Mouse (Mus musculus) embryonic facial prominence, embryonic 13.5 days (tissue): ENCODE measurements at regions not wholly inside any gene's neighbourhood (a gene's known extent, or its start where the extent isn't known, plus 50 kb on each side); places are given as distances from the start of the nearest gene placed in this dataset.

Source experiments
- ATAC-seq: fragments of 200-750 bp; cut with Nextera tagmentation; 2 replicates; pipeline ENCODE4 v1.8.0; 2017; ENCODE audit warnings: low read depth; ENCODE audit not compliant: insufficient number of reproducible peaks, insufficient read depth, low FRiP score, low TSS enrichment
- H3K27ac ChIP-seq: fragments of 300-500 bp; sonication (generic); 2 replicates; pipeline ENCODE4 v1.5.1; 2015; ENCODE audit warnings: moderate library complexity, mild to moderate bottlenecking, inconsistent platforms
- H3K27me3 ChIP-seq: fragments of 300-500 bp; sonication (generic); 2 replicates; pipeline ENCODE4 v1.6.1; 2015; ENCODE audit warnings: mild to moderate bottlenecking, inconsistent platforms
- H3K36me3 ChIP-seq: fragments of 300-500 bp; sonication (generic); 2 replicates; pipeline ENCODE4 v1.6.1; 2015; ENCODE audit warnings: mild to moderate bottlenecking, inconsistent platforms
- H3K4me1 ChIP-seq: fragments of 300-500 bp; sonication (generic); 2 replicates; pipeline ENCODE4 v1.6.1; 2015; ENCODE audit warnings: inconsistent platforms
- H3K4me2 ChIP-seq: fragments of 300-500 bp; sonication (generic); 2 replicates; pipeline ENCODE4 v1.6.1; 2015; ENCODE audit warnings: moderate library complexity, mild to moderate bottlenecking, inconsistent platforms
- H3K4me3 ChIP-seq: fragments of 300-500 bp; sonication (generic); 2 replicates; pipeline ENCODE4 v1.5.1; 2015; ENCODE audit warnings: mild to moderate bottlenecking, inconsistent platforms
- H3K9ac ChIP-seq: fragments of 300-500 bp; sonication (generic); 2 replicates; pipeline ENCODE4 v1.6.1; 2015; ENCODE audit warnings: mild to moderate bottlenecking, inconsistent platforms
- H3K9me3 ChIP-seq: fragments of 300-500 bp; sonication (generic); 2 replicates; pipeline ENCODE4 v1.6.1; 2016; ENCODE audit warnings: inconsistent platforms
- WGBS: fragments of 180-500 bp; shearing (Covaris S2); methylation state at CpG from one replicate; pipeline ENCODE4 v1.1.7; 2015; ENCODE audit warnings: mixed read lengths; 5-methylcytosine and 5-hydroxymethylcytosine counted together

- peaks cover 9% of the 10 kb centered on the region for H3K4me1 ChIP-seq
- no peak overlapping the region for H3K4me3 ChIP-seq
- no peaks in the 10 kb centered on the region for H3K9me3 ChIP-seq
- no peaks in the 10 kb centered on the region for H3K36me3 ChIP-seq
- H3K9ac ChIP-seq, result no peak overlapping the region
- no peak overlapping the region for H3K4me2 ChIP-seq
- WGBS, result 57% methylated on average over 5 of the region's 5 CpGs
- no peaks in the 10 kb centered on the region for H3K27me3 ChIP-seq
- no peak overlapping the region for H3K27ac ChIP-seq
- ATAC-seq, result no peak
Observed at GRCm38 (mm10) chr13:99729145-99729544, 171.7 kb downstream of the Cartpt start.

- 67% methylated on average over 7 of the region's 7 CpGs for WGBS
- Histone ChIP-seq H3K4me2 (no peak overlapping the region), H3K4me3 (no peak overlapping the region), H3K27me3 (no peaks in the 10 kb centered on the region), H3K27ac (no peak overlapping the region), H3K36me3 (no peaks in the 10 kb centered on the region), H3K4me1 (peaks cover 13% of the 10 kb centered on the region), H3K9ac (no peak overlapping the region), H3K9me3 (no peaks in the 10 kb centered on the region)
- ATAC-seq, result no peak
Observed at GRCm38 (mm10) chr13:99724245-99724644, 176.6 kb downstream of the Cartpt start.

- Histone ChIP-seq H3K9me3 (no peaks in the 10 kb centered on the region), H3K4me3 (no peak overlapping the region), H3K9ac (no peak overlapping the region), H3K36me3 (no peaks in the 10 kb centered on the region), H3K4me2 (no peak overlapping the region), H3K27me3 (no peaks in the 10 kb centered on the region), H3K4me1 (peaks cover 5% of the 10 kb centered on the region), H3K27ac (no peak overlapping the region)
- no peak for ATAC-seq
- 41% methylated on average over 5 of the region's 5 CpGs for WGBS
Observed at GRCm38 (mm10) chr13:99723237-99723981, 177.5 kb downstream of the Cartpt start.

- Histone ChIP-seq H3K4me2 (no peak overlapping the region), H3K36me3 (no peaks in the 10 kb centered on the region), H3K9ac (no peak overlapping the region), H3K4me1 (peaks cover 5% of the 10 kb centered on the region; the same call in 1 of the 2 replicates), H3K9me3 (no peaks in the 10 kb centered on the region), H3K27ac (no peak overlapping the region), H3K27me3 (no peaks in the 10 kb centered on the region), H3K4me3 (no peak overlapping the region)
- no peak for ATAC-seq
- 80% methylated on average over 3 of the region's 3 CpGs for WGBS
Observed at GRCm38 (mm10) chr13:99720566-99720965, 180.3 kb downstream of the Cartpt start.

GRCm38 (mm10) chr13:99696559-99696890, 180.2 kb upstream of the Map1b start:
- WGBS, result 45% methylated on average over 3 of the region's 3 CpGs
- Histone ChIP-seq H3K9ac (no peak overlapping the region), H3K4me3 (no peak overlapping the region), H3K4me1 (no peaks in the 10 kb centered on the region), H3K9me3 (no peaks in the 10 kb centered on the region), H3K36me3 (no peaks in the 10 kb centered on the region), H3K27ac (no peak overlapping the region), H3K27me3 (no peaks in the 10 kb centered on the region), H3K4me2 (no peak overlapping the region)
- no peak for ATAC-seq

GRCm38 (mm10) chr13:99695874-99696558, 179.7 kb upstream of the Map1b start:
- no peak overlapping the region for H3K4me3 ChIP-seq
- H3K9ac ChIP-seq, result no peak overlapping the region
- no peak overlapping the region for H3K27ac ChIP-seq
- 48% methylated on average over 7 of the region's 7 CpGs for WGBS
- ATAC-seq, result no peak
- no peaks in the 10 kb centered on the region for H3K27me3 ChIP-seq
- no peaks in the 10 kb centered on the region for H3K36me3 ChIP-seq
- no peak overlapping the region for H3K4me2 ChIP-seq
- no peaks in the 10 kb centered on the region for H3K4me1 ChIP-seq
- no peaks in the 10 kb centered on the region for H3K9me3 ChIP-seq

- no peak overlapping the region for H3K27ac ChIP-seq
- H3K9ac ChIP-seq, result no peak overlapping the region
- no peaks in the 10 kb centered on the region for H3K36me3 ChIP-seq
- no peaks in the 10 kb centered on the region for H3K27me3 ChIP-seq
- no peak overlapping the region for H3K4me2 ChIP-seq
- no peaks in the 10 kb centered on the region for H3K4me1 ChIP-seq
- 74% methylated on average over 3 of the region's 3 CpGs for WGBS
- ATAC-seq, result no peak
- H3K9me3 ChIP-seq, result peaks cover 7% of the 10 kb centered on the region; the same call in 1 of the 2 replicates
- H3K4me3 ChIP-seq, result no peak overlapping the region
Observed at GRCm38 (mm10) chr13:99679934-99680333, 163.6 kb upstream of the Map1b start.

- no peaks in the 10 kb centered on the region for H3K36me3 ChIP-seq
- H3K27ac ChIP-seq, result no peak overlapping the region
- H3K27me3 ChIP-seq, result no peaks in the 10 kb centered on the region
- no peak for ATAC-seq
- no peak overlapping the region for H3K4me3 ChIP-seq
- H3K9me3 ChIP-seq, result peaks cover 7% of the 10 kb centered on the region; the same call in 1 of the 2 replicates
- H3K4me1 ChIP-seq, result no peaks in the 10 kb centered on the region
- H3K4me2 ChIP-seq, result no peak overlapping the region
- no peak overlapping the region for H3K9ac ChIP-seq
- WGBS, result 54% methylated on average over 2 of the region's 2 CpGs
Observed at GRCm38 (mm10) chr13:99679430-99679829, 163.1 kb upstream of the Map1b start.

GRCm38 (mm10) chr13:99676393-99676792, 160.1 kb upstream of the Map1b start:
- no peaks in the 10 kb centered on the region for H3K36me3 ChIP-seq
- H3K27me3 ChIP-seq, result no peaks in the 10 kb centered on the region
- no peak overlapping the region for H3K9ac ChIP-seq
- no peak overlapping the region for H3K4me3 ChIP-seq
- no peak overlapping the region for H3K27ac ChIP-seq
- 3% methylated on average over 1 of the region's 1 CpGs for WGBS
- H3K9me3 ChIP-seq, result peaks cover 7% of the 10 kb centered on the region; the same call in 1 of the 2 replicates
- ATAC-seq, result no peak
- H3K4me1 ChIP-seq, result 0 out of 2 replicates have a peak, but pooled peaks cover 4% of the 10 kb centered on the region
- no peak overlapping the region for H3K4me2 ChIP-seq

- Histone ChIP-seq H3K27ac (no peak overlapping the region), H3K4me1 (0 out of 2 replicates have a peak, but pooled peaks cover 4% of the 10 kb centered on the region), H3K4me2 (no peak overlapping the region), H3K9me3 (peaks cover 7% of the 10 kb centered on the region; the same call in 1 of the 2 replicates), H3K4me3 (no peak overlapping the region), H3K36me3 (no peaks in the 10 kb centered on the region), H3K27me3 (no peaks in the 10 kb centered on the region), H3K9ac (no peak overlapping the region)
- 71% methylated on average over 5 of the region's 5 CpGs for WGBS
- no peak for ATAC-seq
Observed at GRCm38 (mm10) chr13:99675951-99676350, 159.6 kb upstream of the Map1b start.

GRCm38 (mm10) chr13:99672714-99673113, 156.4 kb upstream of the Map1b start:
- WGBS, result 80% methylated on average over 1 of the region's 1 CpGs
- Histone ChIP-seq H3K27me3 (no peaks in the 10 kb centered on the region), H3K36me3 (no peaks in the 10 kb centered on the region), H3K9ac (no peak overlapping the region), H3K9me3 (no peaks in the 10 kb centered on the region), H3K4me2 (no peak overlapping the region), H3K27ac (no peak overlapping the region), H3K4me1 (peaks cover 4% of the 10 kb centered on the region; the same call in 1 of the 2 replicates), H3K4me3 (no peak overlapping the region)
- ATAC-seq, result no peak

- Histone ChIP-seq H3K9me3 (no peaks in the 10 kb centered on the region), H3K4me1 (peaks cover 4% of the 10 kb centered on the region; the same call in 1 of the 2 replicates), H3K4me2 (no peak overlapping the region), H3K36me3 (no peaks in the 10 kb centered on the region), H3K27ac (no peak overlapping the region), H3K27me3 (no peaks in the 10 kb centered on the region), H3K9ac (no peak overlapping the region), H3K4me3 (no peak overlapping the region)
- no peak for ATAC-seq
- WGBS, result 83% methylated on average over 10 of the region's 10 CpGs
Observed at GRCm38 (mm10) chr13:99671747-99672146, 155.4 kb upstream of the Map1b start.
